Mouse (Mus musculus) heart, adult 11 months (tissue): Measurements from ENCODE around the gene Bdh2.
A peak's percentile ranks its signal among the peaks of the same experiment; 100 is the strongest.

ENCODE experiments used
- DNase-seq: peaks from one replicate; pipeline ENCODE4 v3.0.0; 2022

Bdh2 gene

GRCm38 (mm10) chr3:135280669-135281415, at the start of gene Bdh2:
TSS of gene Bdh2 (plus strand) at chr3:135281221.
- DNase-seq: peak; percentile 97

GRCm38 (mm10) chr3:135232058-135232457, 49.0 kb upstream of the Bdh2 start:
- no peak for DNase-seq

- DNase-seq: no peak
Observed at GRCm38 (mm10) chr3:135232462-135232861, 48.6 kb upstream of the Bdh2 start.

GRCm38 (mm10) chr3:135245733-135246132, 35.3 kb upstream of the Bdh2 start:
- DNase-seq: no peak

- no peak for DNase-seq
Observed at GRCm38 (mm10) chr3:135246828-135247227, 34.2 kb upstream of the Bdh2 start.

GRCm38 (mm10) chr3:135249104-135249503, 31.9 kb upstream of the Bdh2 start:
- DNase-seq: no peak

GRCm38 (mm10) chr3:135251825-135252224, 29.2 kb upstream of the Bdh2 start:
- DNase-seq: no peak

- no peak for DNase-seq
Observed at GRCm38 (mm10) chr3:135254784-135255183, 26.2 kb upstream of the Bdh2 start.

GRCm38 (mm10) chr3:135258919-135259318, 22.1 kb upstream of the Bdh2 start:
- peak; percentile 16 for DNase-seq

- DNase-seq: peak; percentile 25
Observed at GRCm38 (mm10) chr3:135260233-135260632, 20.8 kb upstream of the Bdh2 start.

GRCm38 (mm10) chr3:135268616-135269015, 12.4 kb upstream of the Bdh2 start:
- DNase-seq: peak; percentile 17

- peak; percentile 85 for DNase-seq
Observed at GRCm38 (mm10) chr3:135269391-135269990, 11.5 kb upstream of the Bdh2 start.

GRCm38 (mm10) chr3:135272627-135273026, 8.4 kb upstream of the Bdh2 start:
- peak; percentile 78 for DNase-seq

GRCm38 (mm10) chr3:135273047-135273446, 8.0 kb upstream of the Bdh2 start:
- DNase-seq: peak; percentile 64

GRCm38 (mm10) chr3:135280160-135280559, 861 bp upstream of the Bdh2 start:
- DNase-seq: no peak

GRCm38 (mm10) chr3:135281701-135282100, 680 bp downstream of the Bdh2 start:
- DNase-seq: no peak

- no peak for DNase-seq
Observed at GRCm38 (mm10) chr3:135285256-135285655, 4.2 kb downstream of the Bdh2 start.

GRCm38 (mm10) chr3:135285807-135286206, 4.8 kb downstream of the Bdh2 start:
- no peak for DNase-seq

GRCm38 (mm10) chr3:135288138-135288750, 7.2 kb downstream of the Bdh2 start:
- DNase-seq: peak; percentile 51

- DNase-seq: no peak
Observed at GRCm38 (mm10) chr3:135289148-135289547, 8.1 kb downstream of the Bdh2 start.

- peak; percentile 69 for DNase-seq
Observed at GRCm38 (mm10) chr3:135290249-135290894, 9.4 kb downstream of the Bdh2 start.

GRCm38 (mm10) chr3:135293703-135294102, 12.7 kb downstream of the Bdh2 start:
- peak; percentile 89 for DNase-seq

- DNase-seq: no peak
Observed at GRCm38 (mm10) chr3:135295559-135295958, 14.5 kb downstream of the Bdh2 start.

- peak; percentile 89 for DNase-seq
Observed at GRCm38 (mm10) chr3:135298560-135298959, 17.5 kb downstream of the Bdh2 start.
